Mouse (Mus musculus) limb, embryonic 12.5 days (tissue): ENCODE data around the gene Tex9. TPM values are rescaled to one million over a fixed set of nuclear protein-coding genes. Genes with fewer than 3 reads are reported as not detected.

ENCODE experiments used
- ATAC-seq: fragments of 200-750 bp; cut with Nextera tagmentation; 2 replicates; pipeline ENCODE4 v1.8.0; 2017; ENCODE audit warnings: low read depth, moderate TSS enrichment; ENCODE audit not compliant: insufficient number of reproducible peaks, insufficient read depth, low FRiP score, low TSS enrichment
- H3K27ac ChIP-seq: fragments of 300-500 bp; sonication (generic); 2 replicates; pipeline ENCODE4 v1.5.1; 2016; ENCODE audit warnings: mild to moderate bottlenecking, moderate library complexity
- H3K27me3 ChIP-seq: fragments of 300-500 bp; sonication (generic); 2 replicates; pipeline ENCODE4 v1.6.1; 2016; ENCODE audit warnings: mild to moderate bottlenecking, moderate library complexity
- H3K36me3 ChIP-seq: fragments of 300-500 bp; sonication (generic); 2 replicates; pipeline ENCODE4 v1.6.1; 2016; ENCODE audit warnings: mild to moderate bottlenecking, moderate library complexity
- H3K4me1 ChIP-seq: fragments of 300-500 bp; sonication (generic); replicated peaks from 2 replicates; pipeline ENCODE4 v1.6.1; 2016
- H3K4me2 ChIP-seq: fragments of 300-500 bp; sonication (generic); 2 replicates; pipeline ENCODE4 v1.6.1; 2016; ENCODE audit warnings: mild to moderate bottlenecking, moderate library complexity
- H3K4me3 ChIP-seq: fragments of 300-500 bp; sonication (generic); replicated peaks from 2 replicates; pipeline ENCODE4 v1.5.1; 2016; ENCODE audit warnings: mild to moderate bottlenecking
- H3K9ac ChIP-seq: fragments of 300-500 bp; sonication (generic); replicated peaks from 2 replicates; pipeline ENCODE4 v1.6.1; 2016; ENCODE audit warnings: mild to moderate bottlenecking, moderate library complexity
- H3K9me3 ChIP-seq: fragments of 300-500 bp; sonication (generic); 2 replicates; pipeline ENCODE4 v1.6.1; 2016; ENCODE audit warnings: mild to moderate bottlenecking, moderate library complexity
- WGBS: fragments of 180-500 bp; shearing (Covaris S2); methylation state at CpG from one replicate; pipeline ENCODE4 v1.1.7; 2016; 5-methylcytosine and 5-hydroxymethylcytosine counted together
- polyA plus RNA-seq: library from polyadenylated mRNA; unstranded; fragments of >200 nt; fragmentation: Nextera tagmentation; extraction: Ambion mirVana; gene quantifications from 2 replicates; pipeline ENCODE4 v1.2.1, GENCODE M21; 2016

Tex9 gene
- polyA plus RNA-seq, 1 experiment from 2014 or later: 52.2 TPM

DNA sequence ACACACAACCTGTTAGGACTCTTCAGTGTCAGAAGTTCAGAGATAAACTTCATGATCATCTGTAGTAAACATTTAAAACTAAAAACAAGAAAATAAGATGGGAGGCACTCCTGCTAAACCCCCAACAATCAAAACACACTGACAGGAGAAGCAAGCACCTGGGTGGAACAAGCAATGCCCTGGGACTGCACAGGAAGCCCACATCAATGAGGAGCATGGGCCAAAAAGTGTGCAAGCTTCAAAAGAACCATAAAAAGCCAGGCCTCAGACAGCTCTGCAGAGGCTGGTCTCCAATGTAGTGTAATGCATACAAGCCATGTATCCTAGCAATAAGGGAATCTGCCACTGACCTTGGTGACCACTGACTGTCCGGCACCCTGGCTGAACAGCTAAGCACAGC is 12.7 kb downstream of the Tex9 start:
- H3K36me3 ChIP-seq: peaks cover 60% of the 10 kb centered on the region
- H3K27ac ChIP-seq: no peak overlapping the region
- no peak for ATAC-seq
- no peaks in the 10 kb centered on the region for H3K27me3 ChIP-seq
- 85% methylated on average over 1 of the region's 1 CpGs for WGBS
- no peak overlapping the region for H3K9ac ChIP-seq
- H3K9me3 ChIP-seq: no peaks in the 10 kb centered on the region
- H3K4me3 ChIP-seq: no peak overlapping the region
- H3K4me1 ChIP-seq: peaks cover 17% of the 10 kb centered on the region
- H3K4me2 ChIP-seq: no peak overlapping the region

DNA sequence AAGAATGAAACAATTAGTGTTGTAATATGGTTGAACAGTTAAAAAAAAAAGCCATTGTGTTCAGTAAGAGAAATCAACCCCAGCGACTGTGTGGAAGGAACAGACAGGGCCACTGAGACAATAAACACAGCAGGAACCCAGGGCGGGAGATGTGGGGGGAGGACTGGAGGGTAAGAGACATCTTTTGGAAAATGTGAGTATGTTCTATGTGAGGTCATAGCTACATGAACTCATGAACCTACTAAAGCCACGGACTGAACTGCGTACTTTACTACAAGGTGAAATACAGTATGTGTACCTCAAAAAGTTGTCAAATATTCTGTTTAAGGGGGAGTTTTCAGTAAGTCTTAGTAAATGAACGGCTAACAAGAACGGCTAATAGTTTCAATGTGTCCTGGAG is 14.7 kb downstream of the Tex9 start:
- no peak overlapping the region for H3K27ac ChIP-seq
- no peak overlapping the region for H3K4me2 ChIP-seq
- H3K9ac ChIP-seq: no peak overlapping the region
- no peaks in the 10 kb centered on the region for H3K9me3 ChIP-seq
- H3K4me3 ChIP-seq: no peak overlapping the region
- H3K27me3 ChIP-seq: no peaks in the 10 kb centered on the region
- 56% methylated on average over 6 of the region's 6 CpGs for WGBS
- H3K36me3 ChIP-seq: peaks cover 65% of the 10 kb centered on the region
- ATAC-seq: no peak
- H3K4me1 ChIP-seq: peaks cover 19% of the 10 kb centered on the region

DNA sequence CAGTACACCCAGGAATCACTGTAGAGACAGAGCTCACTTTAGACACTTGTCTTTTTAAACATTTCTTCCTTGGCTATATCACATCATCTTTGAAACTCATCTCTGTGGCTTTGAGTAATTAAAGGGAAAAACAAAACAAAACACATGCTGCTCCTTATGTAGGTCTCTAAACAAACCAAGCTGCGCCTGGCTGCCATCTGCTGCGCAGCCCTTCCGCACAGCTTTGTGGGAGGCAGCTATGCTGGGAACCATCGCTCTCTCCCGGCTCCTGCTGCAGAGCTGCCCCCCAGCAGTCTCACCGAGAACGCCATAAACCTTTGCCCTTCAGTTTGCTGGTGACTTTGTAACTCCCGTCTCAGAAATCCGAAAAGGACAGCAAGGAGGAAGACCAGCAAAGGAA is 16.5 kb downstream of the Tex9 start:
- Histone ChIP-seq H3K4me3 (no peak overlapping the region), H3K9me3 (no peaks in the 10 kb centered on the region), H3K9ac (no peak overlapping the region), H3K27me3 (no peaks in the 10 kb centered on the region), H3K4me1 (peaks cover 19% of the 10 kb centered on the region), H3K36me3 (peaks cover 61% of the 10 kb centered on the region), H3K4me2 (no peak overlapping the region), H3K27ac (no peak overlapping the region)
- 43% methylated on average over 9 of the region's 9 CpGs for WGBS
- no peak for ATAC-seq

DNA sequence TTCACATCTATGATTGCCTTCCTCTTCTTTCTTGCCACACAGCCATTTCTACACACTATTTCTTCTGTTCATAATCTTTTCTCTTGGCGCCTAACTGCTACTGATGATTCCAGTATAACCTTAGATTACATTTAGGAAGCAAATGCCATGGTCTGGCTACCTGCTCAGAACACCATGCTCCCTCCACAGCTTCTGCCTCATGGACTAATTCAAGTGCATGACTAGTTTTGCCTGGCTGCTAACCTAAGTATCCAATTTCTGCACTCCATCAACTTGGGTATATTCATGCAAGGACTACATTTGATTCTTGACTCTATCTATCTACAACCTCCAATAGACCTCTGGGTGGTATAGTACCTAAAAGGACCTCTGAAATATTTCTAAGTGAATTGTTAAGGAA is 22.2 kb downstream of the Tex9 start:
- H3K4me2 ChIP-seq: no peak overlapping the region
- H3K4me1 ChIP-seq: peaks cover 7% of the 10 kb centered on the region
- peaks cover 46% of the 10 kb centered on the region for H3K36me3 ChIP-seq
- no peak overlapping the region for H3K4me3 ChIP-seq
- no peaks in the 10 kb centered on the region for H3K27me3 ChIP-seq
- no peaks in the 10 kb centered on the region for H3K9me3 ChIP-seq
- H3K9ac ChIP-seq: no peak overlapping the region
- no peak overlapping the region for H3K27ac ChIP-seq
- WGBS: 97% methylated on average over 1 of the region's 1 CpGs
- no peak for ATAC-seq

DNA sequence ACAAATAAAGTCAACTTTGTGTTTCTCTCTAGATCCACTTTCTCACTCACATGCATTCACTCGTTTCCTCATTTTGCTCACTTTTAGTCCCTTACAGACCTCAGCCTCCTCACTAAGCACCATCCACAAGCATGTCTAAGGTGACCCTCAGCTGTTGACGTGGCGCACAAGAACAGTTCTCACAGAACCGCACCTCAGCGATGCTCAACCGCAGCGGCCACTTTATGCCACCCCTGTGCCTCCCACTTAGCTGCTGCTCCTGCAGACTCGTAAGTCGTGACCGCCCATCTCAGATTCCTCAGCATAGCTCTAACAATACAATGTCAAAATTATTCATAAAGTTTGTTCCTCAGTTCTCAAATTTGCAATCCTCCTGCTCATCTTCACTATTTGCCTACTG is 23.4 kb downstream of the Tex9 start:
- no peak overlapping the region for H3K9ac ChIP-seq
- no peaks in the 10 kb centered on the region for H3K27me3 ChIP-seq
- no peak overlapping the region for H3K4me3 ChIP-seq
- H3K36me3 ChIP-seq: peaks cover 40% of the 10 kb centered on the region
- no peaks in the 10 kb centered on the region; the same call in 1 of the 2 replicates for H3K4me1 ChIP-seq
- 92% methylated on average over 10 of the region's 10 CpGs for whole genome bisulfite sequencing
- ATAC-seq: no peak
- no peak overlapping the region for H3K27ac ChIP-seq
- no peak overlapping the region for H3K4me2 ChIP-seq
- no peaks in the 10 kb centered on the region for H3K9me3 ChIP-seq

DNA sequence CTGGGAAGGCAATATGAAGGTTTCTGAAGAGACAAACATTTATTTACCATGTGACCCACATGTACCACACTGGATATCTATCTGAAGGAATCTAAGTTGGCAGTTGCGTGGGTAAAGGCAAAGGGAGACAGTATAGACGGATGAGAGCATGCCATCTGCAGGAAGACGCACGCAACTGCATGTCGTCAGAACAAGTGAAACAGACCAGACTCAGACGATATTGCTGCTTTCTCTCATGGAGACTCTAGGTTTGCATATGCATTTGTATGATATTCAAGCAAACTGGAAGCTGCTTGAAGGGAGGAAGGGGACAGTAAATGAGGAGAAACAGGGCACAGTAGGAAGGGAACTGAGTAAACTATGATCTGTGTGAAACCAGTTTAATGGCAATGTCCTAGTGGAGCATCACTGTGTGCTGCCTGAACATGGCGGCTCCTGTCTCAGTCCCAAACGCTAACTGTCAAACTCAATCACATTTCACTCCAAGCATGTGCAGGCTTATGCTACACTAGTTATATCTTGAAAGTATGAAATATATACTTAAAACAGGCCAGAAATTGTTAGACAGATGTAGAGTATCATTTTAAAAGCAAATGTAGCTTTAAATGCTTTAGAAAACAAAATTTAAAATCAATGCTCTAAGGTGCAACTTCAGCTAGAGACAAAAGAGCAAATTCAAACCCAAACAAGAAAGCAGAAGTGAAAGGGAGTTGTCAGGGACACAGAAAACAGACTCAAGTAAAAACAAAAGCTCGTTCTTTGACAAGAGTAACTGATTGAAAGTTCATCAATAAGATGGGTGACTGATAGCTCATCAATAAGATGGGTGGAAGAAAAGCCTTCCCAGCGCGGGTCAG is 24.2 kb downstream of the Tex9 start:
- ATAC-seq: no peak
- H3K4me2 ChIP-seq: no peak overlapping the region
- WGBS: 70% methylated on average over 11 of the region's 11 CpGs
- H3K9ac ChIP-seq: no peak overlapping the region
- H3K27ac ChIP-seq: no peak overlapping the region
- H3K27me3 ChIP-seq: no peaks in the 10 kb centered on the region
- H3K9me3 ChIP-seq: no peaks in the 10 kb centered on the region
- no peak overlapping the region for H3K4me3 ChIP-seq
- no peaks in the 10 kb centered on the region; the same call in 1 of the 2 replicates for H3K4me1 ChIP-seq
- H3K36me3 ChIP-seq: peaks cover 35% of the 10 kb centered on the region

DNA sequence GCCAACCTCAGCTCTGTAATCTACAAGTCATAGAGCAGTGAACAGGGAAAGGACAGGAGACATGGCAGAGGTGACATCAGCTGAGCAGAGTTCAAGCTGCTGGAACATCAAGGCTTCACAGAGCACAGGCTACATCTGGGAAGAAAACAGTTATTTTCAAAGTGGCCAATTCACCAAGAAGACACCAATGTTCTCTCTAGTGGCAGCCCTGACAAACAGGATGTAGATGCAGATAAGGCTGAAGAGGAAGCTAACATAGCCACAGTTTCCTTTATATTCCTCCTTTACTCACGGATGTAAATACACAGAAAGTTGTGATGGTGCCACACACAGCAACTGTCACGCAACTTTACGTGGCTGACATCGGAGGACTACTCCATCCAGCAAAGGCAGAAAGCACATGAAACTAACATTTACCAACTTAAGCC is 26.2 kb downstream of the Tex9 start:
- H3K4me3 ChIP-seq: no peak overlapping the region
- no peak overlapping the region for H3K9ac ChIP-seq
- no peaks in the 10 kb centered on the region; the same call in 1 of the 2 replicates for H3K4me1 ChIP-seq
- H3K27me3 ChIP-seq: no peaks in the 10 kb centered on the region
- peaks cover 25% of the 10 kb centered on the region for H3K36me3 ChIP-seq
- H3K9me3 ChIP-seq: no peaks in the 10 kb centered on the region
- no peak overlapping the region for H3K27ac ChIP-seq
- 90% methylated on average over 4 of the region's 4 CpGs for WGBS
- ATAC-seq: no peak
- no peak overlapping the region for H3K4me2 ChIP-seq

DNA sequence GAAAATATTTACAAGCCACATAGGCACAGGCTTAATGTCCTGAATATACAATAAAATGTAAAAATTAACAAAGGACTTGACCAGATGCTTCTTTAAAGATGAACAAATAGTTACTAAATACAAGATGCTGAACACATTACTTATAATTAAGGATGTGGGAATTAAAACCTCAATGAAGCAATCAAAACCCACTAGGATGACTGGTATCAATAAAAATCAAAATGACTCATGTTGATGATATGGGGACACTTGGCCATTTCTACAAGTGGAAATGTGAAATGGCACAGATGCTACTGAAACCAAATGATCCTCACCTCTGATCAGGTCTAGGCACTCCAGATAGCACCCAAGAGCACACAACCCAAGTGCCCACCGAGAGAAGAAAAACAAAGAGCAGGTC is 27.2 kb downstream of the Tex9 start:
- WGBS: 84% methylated on average over 1 of the region's 1 CpGs
- Histone ChIP-seq H3K27me3 (no peaks in the 10 kb centered on the region), H3K4me2 (no peak overlapping the region), H3K36me3 (peaks cover 25% of the 10 kb centered on the region), H3K4me3 (no peak overlapping the region), H3K9me3 (no peaks in the 10 kb centered on the region), H3K9ac (no peak overlapping the region), H3K27ac (no peak overlapping the region), H3K4me1 (no peaks in the 10 kb centered on the region; the same call in 1 of the 2 replicates)
- no peak for ATAC-seq

DNA sequence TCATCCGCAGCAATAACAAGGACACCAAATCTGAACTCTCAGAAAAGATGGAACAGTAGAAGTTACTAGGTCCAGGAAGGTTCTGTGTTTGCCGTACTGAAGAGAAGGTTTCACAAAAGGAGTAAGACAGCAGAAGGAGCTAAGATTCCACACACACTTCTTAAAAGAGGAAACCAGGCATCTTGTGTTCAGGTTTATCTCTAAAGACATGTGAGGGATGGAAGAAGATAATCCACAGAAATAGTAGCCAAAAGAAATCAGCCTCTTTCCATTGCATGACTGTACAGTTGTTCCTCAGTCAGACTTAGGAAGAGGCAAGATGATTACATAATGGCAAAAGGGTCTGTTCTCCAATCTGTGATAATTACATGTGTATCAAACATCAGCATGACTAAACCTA is 29.6 kb downstream of the Tex9 start:
- no peak overlapping the region for H3K4me2 ChIP-seq
- no peak overlapping the region for H3K9ac ChIP-seq
- H3K4me3 ChIP-seq: no peak overlapping the region
- ATAC-seq: no peak
- H3K27ac ChIP-seq: no peak overlapping the region
- no peaks in the 10 kb centered on the region for H3K27me3 ChIP-seq
- H3K4me1 ChIP-seq: no peaks in the 10 kb centered on the region; the same call in 1 of the 2 replicates
- H3K9me3 ChIP-seq: no peaks in the 10 kb centered on the region
- 90% methylated on average over 2 of the region's 2 CpGs for WGBS
- H3K36me3 ChIP-seq: peaks cover 32% of the 10 kb centered on the region

DNA sequence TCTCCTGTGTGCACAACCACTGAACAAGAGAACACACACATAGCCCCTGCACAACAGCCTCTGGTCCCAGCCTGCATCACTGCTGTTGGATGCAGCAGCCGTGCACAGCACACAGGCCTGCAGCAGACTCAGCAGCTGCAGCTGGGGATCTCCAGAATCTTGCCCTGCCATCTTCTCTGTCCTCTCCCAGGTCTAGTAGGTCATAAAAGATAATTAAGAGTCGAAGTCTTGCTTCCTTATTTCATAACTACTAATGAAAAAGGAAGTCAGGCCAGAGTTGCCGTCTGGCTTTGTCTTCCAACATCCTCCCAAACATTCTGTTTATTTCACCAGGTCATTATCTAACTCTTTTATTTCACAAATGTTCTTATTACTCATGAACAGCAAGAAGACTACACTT is 31.2 kb downstream of the Tex9 start:
- peaks cover 40% of the 10 kb centered on the region for H3K36me3 ChIP-seq
- ATAC-seq: no peak
- H3K27me3 ChIP-seq: no peaks in the 10 kb centered on the region
- H3K9me3 ChIP-seq: no peaks in the 10 kb centered on the region
- 72% methylated on average over 3 of the region's 3 CpGs for WGBS
- H3K4me1 ChIP-seq: no peaks in the 10 kb centered on the region; the same call in 1 of the 2 replicates
- H3K4me3 ChIP-seq: no peak overlapping the region
- H3K27ac ChIP-seq: no peak overlapping the region
- H3K9ac ChIP-seq: no peak overlapping the region
- H3K4me2 ChIP-seq: no peak overlapping the region

DNA sequence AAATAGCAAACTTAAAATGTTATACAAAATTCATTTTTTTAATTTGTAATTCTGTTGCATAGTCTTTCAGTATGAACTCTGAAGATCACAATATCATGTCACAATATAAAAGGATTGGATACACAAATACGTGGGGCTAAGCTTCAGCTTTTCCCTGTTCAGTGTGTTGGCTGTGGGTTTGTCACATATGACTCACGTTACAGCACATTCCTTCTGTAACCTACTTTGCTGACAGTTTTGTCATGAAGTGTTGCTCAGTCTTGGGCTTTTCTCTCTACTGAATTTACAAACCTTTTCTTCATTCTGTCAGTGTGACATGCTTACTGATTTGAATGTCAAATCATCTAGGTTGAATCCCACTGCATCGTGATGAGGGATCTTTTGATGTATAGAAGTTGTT is 32.3 kb downstream of the Tex9 start:
- no peak overlapping the region for H3K4me3 ChIP-seq
- no peak for ATAC-seq
- no peaks in the 10 kb centered on the region; the same call in 1 of the 2 replicates for H3K4me1 ChIP-seq
- no peaks in the 10 kb centered on the region for H3K9me3 ChIP-seq
- no peak overlapping the region for H3K4me2 ChIP-seq
- peaks cover 42% of the 10 kb centered on the region for H3K36me3 ChIP-seq
- no peaks in the 10 kb centered on the region for H3K27me3 ChIP-seq
- no peak overlapping the region for H3K9ac ChIP-seq
- WGBS: 90% methylated on average over 3 of the region's 3 CpGs
- no peak overlapping the region for H3K27ac ChIP-seq

DNA sequence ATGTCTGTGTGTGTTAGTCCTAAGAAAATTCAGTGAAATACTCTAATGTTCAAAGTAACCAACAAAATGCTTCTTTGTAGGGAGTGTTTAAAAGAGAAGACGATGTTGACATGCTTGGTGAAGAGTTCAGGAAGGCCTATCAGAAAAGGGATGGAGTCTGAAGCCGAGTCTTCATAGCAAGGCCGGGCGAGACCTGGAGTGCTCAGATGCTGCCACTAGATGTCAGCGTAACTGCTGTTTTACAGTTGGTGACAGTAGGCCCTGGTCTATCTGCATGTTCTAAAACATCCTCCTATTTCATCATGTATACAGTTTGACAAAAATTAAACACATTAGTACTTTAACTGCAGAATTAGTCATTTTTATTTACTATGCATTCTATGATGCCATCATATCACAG is 33.8 kb downstream of the Tex9 start:
- Histone ChIP-seq H3K4me2 (no peak overlapping the region), H3K9me3 (no peaks in the 10 kb centered on the region), H3K4me3 (no peak overlapping the region), H3K9ac (no peak overlapping the region), H3K4me1 (peaks cover 5% of the 10 kb centered on the region; the same call in 1 of the 2 replicates), H3K27me3 (no peaks in the 10 kb centered on the region), H3K27ac (no peak overlapping the region), H3K36me3 (peaks cover 50% of the 10 kb centered on the region)
- 18% methylated on average over 5 of the region's 5 CpGs for WGBS
- no peak for ATAC-seq
